Mouse (Mus musculus) liver, embryonic 14.5 days (tissue): ENCODE results near the gene Smyd3. TPM values are rescaled to one million over a fixed set of nuclear protein-coding genes. Genes with fewer than 3 reads are reported as not detected.
A peak's percentile ranks its signal among the peaks of the same experiment; 100 is the strongest.

Experiments
- ATAC-seq: fragments of 200-750 bp; cut with Nextera tagmentation; 2 replicates; pipeline ENCODE4 v1.8.0; 2017; ENCODE audit warnings: moderate number of reproducible peaks, mild to moderate bottlenecking, moderate library complexity; ENCODE audit not compliant: insufficient read depth
- DNase-seq, 3 experiments: peaks; one replicate each; pipeline ENCODE4 v3.0.0-alpha.2; 2012 to 2013; ENCODE audit warnings: low read depth in 3 of 3, low spot score in 3 of 3
- H3K27ac ChIP-seq: fragments of 300-500 bp; sonication (generic); 2 replicates; pipeline ENCODE4 v1.5.1; 2014; ENCODE audit warnings: moderate library complexity, mild to moderate bottlenecking, control low read depth, inconsistent platforms
- H3K27me3 ChIP-seq: fragments of 300-500 bp; sonication (generic); 2 replicates; pipeline ENCODE4 v1.6.1; 2014; ENCODE audit warnings: mild to moderate bottlenecking, low read length, moderate library complexity; ENCODE audit not compliant: control insufficient read depth, insufficient read depth
- H3K36me3 ChIP-seq: fragments of 300-500 bp; sonication (generic); replicated peaks from 2 replicates; pipeline ENCODE4 v1.6.1; 2014; ENCODE audit warnings: low read depth; ENCODE audit not compliant: control insufficient read depth, insufficient read depth
- H3K4me1 ChIP-seq, 2 experiments: fragments of 200-500 bp in 1 of 2; fragments of 300-500 bp in 1 of 2; sonication (generic) in 1 of 2; replicated peaks; 2 replicates each; pipeline ENCODE4 v1.6.1; 2012 to 2014; ENCODE audit warnings: antibody characterized with exemption in 1 of 2, inconsistent platforms in 1 of 2, low read length in 1 of 2; ENCODE audit not compliant: control insufficient read depth in 2 of 2, insufficient read depth in 2 of 2
- H3K4me2 ChIP-seq: fragments of 300-500 bp; sonication (generic); 2 replicates; pipeline ENCODE4 v1.6.1; 2014; ENCODE audit warnings: low read depth, mild to moderate bottlenecking, control low read depth, moderate library complexity
- H3K4me3 ChIP-seq, 2 experiments: fragments of 200-500 bp in 1 of 2; fragments of 300-500 bp in 1 of 2; sonication (generic) in 1 of 2; 2 replicates each; pipeline ENCODE4 v1.5.1; 2012 to 2014; ENCODE audit warnings: low read depth in 2 of 2, low read length in 2 of 2, mild to moderate bottlenecking in 2 of 2, control low read depth in 1 of 2, inconsistent platforms in 1 of 2, moderate library complexity in 1 of 2; ENCODE audit not compliant: insufficient read depth in 1 of 2
- H3K9ac ChIP-seq: fragments of 300-500 bp; sonication (generic); replicated peaks from 2 replicates; pipeline ENCODE4 v1.6.1; 2014; ENCODE audit warnings: mild to moderate bottlenecking, control low read depth, moderate library complexity
- H3K9me3 ChIP-seq: fragments of 300-500 bp; sonication (generic); 2 replicates; pipeline ENCODE4 v1.6.1; 2016; ENCODE audit warnings: low read length, mixed read lengths; ENCODE audit not compliant: control insufficient read depth
- CTCF ChIP-seq: IDR thresholded peaks from 2 replicates; pipeline ENCODE4 v1.5.1; 2016; ENCODE audit warnings: antibody characterized with exemption, low read depth, control low read depth
- EP300 ChIP-seq: IDR thresholded peaks from 2 replicates; pipeline ENCODE4 v1.6.1; 2016; ENCODE audit warnings: antibody characterized with exemption, low read depth
- WGBS: fragments of 180-500 bp; shearing (Covaris S2); extraction: QIAGEN DNeasy Blood & Tissue Kit; methylation state at CpG from one replicate; pipeline ENCODE4 v1.1.7; 2014; ENCODE audit not compliant: insufficient replicate concordance; 5-methylcytosine and 5-hydroxymethylcytosine counted together
- polyA plus RNA-seq, 2 experiments: library from polyadenylated mRNA; depleted of rRNA in 1 of 2; stranded (reverse) in 1 of 2; unstranded in 1 of 2; fragments of >200 nt; fragmentation: Nextera tagmentation in 1 of 2; extraction: Ambion mirVana in 1 of 2; gene quantifications; 2 replicates each; pipeline versions ENCODE4 v1.2.1 to v1.2.3; 2012 to 2014

The Smyd3 gene
- polyA plus RNA-seq, 2 experiments: 2.6 to 6.6 TPM

GRCm38 (mm10) chr1:179096993-179097392 lies 420.8 kb downstream of the Smyd3 start:
- no peak for DNase-seq
- no peak overlapping the region for H3K4me2 ChIP-seq
- no peak overlapping the region for H3K4me3 ChIP-seq
- no peak overlapping the region for H3K9ac ChIP-seq
- TF ChIP-seq CTCF (no peak), EP300 (no peak)
- no peak overlapping the region for H3K27ac ChIP-seq
- 65% methylated on average over 8 of the region's 8 CpGs for WGBS
- no peaks in the 10 kb centered on the region for H3K36me3 ChIP-seq
- no peaks in the 10 kb centered on the region for H3K27me3 ChIP-seq
- H3K9me3 ChIP-seq: no peaks in the 10 kb centered on the region
- H3K4me1 ChIP-seq: peaks cover 0 to 2% of the 10 kb centered on the region in 2 experiments; a peak in 2 of 4 replicates
- ATAC-seq: no peak

- DNase-seq: no peak
- H3K4me2 ChIP-seq: no peak overlapping the region
Observed at GRCm38 (mm10) chr1:179096323-179096722, 421.5 kb downstream of the Smyd3 start.

GRCm38 (mm10) chr1:179089174-179089573 lies 428.7 kb downstream of the Smyd3 start:
- Histone ChIP-seq H3K4me3 (no peak overlapping the region), H3K4me1 (peaks cover 0 to 3% of the 10 kb centered on the region in 2 experiments; a peak in 2 of 4 replicates), H3K9ac (no peak overlapping the region), H3K4me2 (no peak overlapping the region), H3K9me3 (no peaks in the 10 kb centered on the region), H3K27me3 (no peaks in the 10 kb centered on the region), H3K27ac (no peak overlapping the region), H3K36me3 (no peaks in the 10 kb centered on the region)
- no peak for DNase-seq
- TF ChIP-seq CTCF (no peak), EP300 (no peak)
- 31% methylated on average over 5 of the region's 5 CpGs for WGBS
- no peak for ATAC-seq

More at GRCm38 (mm10) chr1:179096323-179096722, 421.5 kb downstream of the Smyd3 start:
- Histone ChIP-seq H3K27me3 (no peaks in the 10 kb centered on the region), H3K27ac (no peak overlapping the region), H3K4me1 (peaks cover 0 to 2% of the 10 kb centered on the region in 2 experiments; a peak in 2 of 4 replicates), H3K36me3 (no peaks in the 10 kb centered on the region), H3K9ac (no peak overlapping the region), H3K4me3 (no peak overlapping the region), H3K9me3 (no peaks in the 10 kb centered on the region)
- no peak for TF ChIP-seq EP300
- no peak for TF ChIP-seq CTCF
- WGBS: 56% methylated on average over 5 of the region's 5 CpGs
- ATAC-seq: no peak

GRCm38 (mm10) chr1:179087033-179087998 lies 430.5 kb downstream of the Smyd3 start:
- Histone ChIP-seq H3K9me3 (no peaks in the 10 kb centered on the region), H3K4me2 (no peak overlapping the region), H3K9ac (no peak overlapping the region), H3K36me3 (no peaks in the 10 kb centered on the region), H3K27ac (no peak overlapping the region), H3K27me3 (no peaks in the 10 kb centered on the region), H3K4me3 (no peak overlapping the region), H3K4me1 (peaks cover 0 to 3% of the 10 kb centered on the region in 2 experiments; a peak in 2 of 4 replicates)
- 41% methylated on average over 6 of the region's 6 CpGs for WGBS
- no peak for TF ChIP-seq EP300
- peak; percentile 59 for TF ChIP-seq CTCF
- ATAC-seq: peak; percentile 35; the same call in 1 of the 2 replicates
- peak; percentile 22 to 43 (median 33) for DNase-seq

DNA sequence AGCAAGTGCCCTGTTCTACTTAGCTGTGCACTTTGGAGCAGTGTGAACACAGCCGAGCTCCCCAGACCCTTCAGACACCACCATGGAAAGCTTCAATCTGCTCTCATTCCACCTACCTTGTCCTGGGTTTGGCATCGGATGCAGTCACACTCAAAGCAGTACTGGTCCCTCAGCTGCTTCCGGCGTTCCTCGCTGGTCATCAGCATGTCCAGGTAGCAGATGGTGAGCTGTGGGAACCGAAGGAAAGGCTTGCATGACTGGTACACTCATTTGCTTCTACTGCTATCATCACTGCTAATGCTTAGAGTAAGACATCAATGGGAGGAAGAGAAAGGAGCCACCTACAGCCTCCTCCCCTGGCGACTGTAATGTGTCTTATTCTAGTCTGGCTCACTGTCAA lies 431.6 kb downstream of the Smyd3 start:
- TF ChIP-seq CTCF: no peak
- TF ChIP-seq EP300: no peak
- Histone ChIP-seq H3K27ac (no peak overlapping the region), H3K36me3 (no peaks in the 10 kb centered on the region), H3K9me3 (no peaks in the 10 kb centered on the region), H3K4me2 (no peak overlapping the region), H3K9ac (no peak overlapping the region), H3K4me3 (no peak overlapping the region), H3K27me3 (no peaks in the 10 kb centered on the region), H3K4me1 (peaks cover 0 to 3% of the 10 kb centered on the region in 2 experiments; a peak in 2 of 4 replicates)
- WGBS: 75% methylated on average over 7 of the region's 7 CpGs
- DNase-seq (no peak), ATAC-seq (no peak)
